Mouse (Mus musculus): ENCODE measurements at regions not wholly inside any gene's neighbourhood (a gene's known extent, or its start where the extent isn't known, plus 50 kb on each side); places are given as distances from the start of the nearest gene placed in this dataset.

- no peak for TF ChIP-seq POLR2A (IDR thresholded peaks at IDR 0.05; ENCODE audit: borderline replicate concordance, low read depth, low read length)
- TF ChIP-seq CTCF (IDR thresholded peaks at IDR 0.05; ENCODE audit: low read depth, low read length): no peak
These were observed 620.0 kb downstream of the Rnf144a start for GRCm38 (mm10) chr12:25795092-25795491.

All from bone marrow macrophage, adult 2 months (primary cell).